Mouse (Mus musculus) C2C12 (cell line): Measurements from ENCODE around the gene Slc27a3. TPM values are rescaled to one million over a fixed set of nuclear protein-coding genes. Genes with fewer than 3 reads are reported as not detected.
"Not testable (repeated sequence)": the region's sequence is repeated elsewhere in the genome, so short reads cannot be mapped to it uniquely, and the experiment has no call there.

Experiments used
- H3K27me3 ChIP-seq: one replicate; pipeline ENCODE4 v1.6.1; 2011; ENCODE audit not compliant: control insufficient read depth, insufficient read depth, insufficient read length
- H3K36me3 ChIP-seq: one replicate; pipeline ENCODE4 v1.6.1; 2011; ENCODE audit not compliant: control insufficient read depth, insufficient read depth
- H3K4me3 ChIP-seq: one replicate; pipeline ENCODE4 v1.5.1; 2011; ENCODE audit warnings: mild to moderate bottlenecking, control low read depth; ENCODE audit not compliant: poor library complexity, insufficient read depth, severe bottlenecking
- H3K79me2 ChIP-seq: one replicate; pipeline ENCODE4 v1.6.1; 2011; ENCODE audit not compliant: control insufficient read depth, insufficient read depth
- H3K79me3 ChIP-seq: one replicate; pipeline ENCODE4 v1.6.1; 2011; ENCODE audit warnings: low read depth, control low read depth
- H3ac ChIP-seq: one replicate; pipeline ENCODE3; 2011; ENCODE audit warnings: low read depth; ENCODE audit not compliant: control insufficient read depth, insufficient read length
- CEBPB ChIP-seq: IDR thresholded peaks from one replicate; pipeline ENCODE4 v1.6.1; 2011; ENCODE audit warnings: low read depth, mild to moderate bottlenecking, control low read depth, moderate library complexity
- CTCF ChIP-seq: IDR thresholded peaks from one replicate; pipeline ENCODE4 v1.5.1; 2011; ENCODE audit not compliant: control insufficient read depth, insufficient read depth, insufficient read length
- FOSL1 ChIP-seq: IDR thresholded peaks from one replicate; pipeline ENCODE4 v1.8.0; 2011; ENCODE audit warnings: mild to moderate bottlenecking, low read length; ENCODE audit not compliant: poor library complexity, insufficient read depth, severe bottlenecking
- MAX ChIP-seq: IDR thresholded peaks from one replicate; pipeline ENCODE4 v1.6.1; 2011; ENCODE audit warnings: mild to moderate bottlenecking, control low read depth
- MYOD1 ChIP-seq: IDR thresholded peaks from one replicate; pipeline ENCODE4 v1.6.1; 2011; ENCODE audit warnings: low read depth; ENCODE audit not compliant: control insufficient read depth, insufficient read length
- MYOG ChIP-seq: IDR thresholded peaks from one replicate; pipeline ENCODE4 v1.6.1; 2011; ENCODE audit not compliant: control insufficient read depth, insufficient read length; ENCODE audit errors: extremely low read depth
- USF1 ChIP-seq: IDR thresholded peaks from one replicate; pipeline ENCODE4 v1.6.1; 2011; ENCODE audit warnings: low read depth, mild to moderate bottlenecking, control low read depth, moderate library complexity
- polyA plus RNA-seq: library from polyadenylated mRNA; unstranded; fragments of >200 nt; fragmentation: generic; extraction: Trizol; gene quantifications from one replicate; pipeline ENCODE4 v1.2.1, GENCODE M21; 2012; ENCODE audit warnings: missing spikeins

The Slc27a3 gene
- polyA plus RNA-seq, 1 experiment: 8.6 TPM

GRCm38 (mm10) chr3:90357959-90358358 is 31.8 kb downstream of the Slc27a3 start:
- Histone ChIP-seq H3K4me3 (no peak overlapping the region), H3K79me2 (no peaks in the 10 kb centered on the region), H3K79me3 (no peaks in the 10 kb centered on the region), H3K27me3 (no peaks in the 10 kb centered on the region), H3ac (no peak overlapping the region), H3K36me3 (peaks cover 70% of the 10 kb centered on the region)
- TF ChIP-seq MYOD1: no peak
- no peak for TF ChIP-seq FOSL1
- no peak for TF ChIP-seq MAX
- TF ChIP-seq MYOG: no peak
- no peak for TF ChIP-seq USF1
- no peak for TF ChIP-seq CTCF
- TF ChIP-seq CEBPB: no peak

GRCm38 (mm10) chr3:90347847-90348246 is 41.9 kb downstream of the Slc27a3 start:
- no peaks in the 10 kb centered on the region for H3K27me3 ChIP-seq
- H3K79me3 ChIP-seq: peaks cover 15% of the 10 kb centered on the region
- TF ChIP-seq CEBPB: no peak
- no peak for TF ChIP-seq MAX
- TF ChIP-seq CTCF: no peak
- no peak for TF ChIP-seq USF1
- no peak for TF ChIP-seq MYOG
- no peak for TF ChIP-seq MYOD1
- no peak for TF ChIP-seq FOSL1
- H3ac ChIP-seq: no peak overlapping the region
- H3K4me3 ChIP-seq: no peak overlapping the region
- H3K36me3 ChIP-seq: peaks cover 64% of the 10 kb centered on the region
- H3K79me2 ChIP-seq: peaks cover 39% of the 10 kb centered on the region

- H3ac ChIP-seq, H3K27me3 ChIP-seq, H3K4me3 ChIP-seq: not testable (repeated sequence)
- Histone ChIP-seq H3K79me3 (peaks cover 49% of the 10 kb centered on the region), H3K36me3 (peaks cover 25% of the 10 kb centered on the region), H3K79me2 (peaks cover 83% of the 10 kb centered on the region)
These were observed 46.9 kb downstream of the Slc27a3 start for GRCm38 (mm10) chr3:90342853-90343252.

GRCm38 (mm10) chr3:90340177-90340576 is 49.6 kb downstream of the Slc27a3 start:
- H3K79me2 ChIP-seq: peaks cover 90% of the 10 kb centered on the region
- TF ChIP-seq MYOD1 (no peak), MYOG (no peak), FOSL1 (no peak), CTCF (no peak), MAX (no peak), USF1 (no peak), CEBPB (no peak)
- H3K79me3 ChIP-seq: peaks cover 55% of the 10 kb centered on the region
- H3K27me3 ChIP-seq: no peaks in the 10 kb centered on the region
- no peak overlapping the region for H3ac ChIP-seq
- no peak overlapping the region for H3K4me3 ChIP-seq
- H3K36me3 ChIP-seq: peaks cover 14% of the 10 kb centered on the region

GRCm38 (mm10) chr3:90338190-90338589 is 51.5 kb downstream of the Slc27a3 start:
- Histone ChIP-seq H3K79me2 (peaks cover 99% of the 10 kb centered on the region), H3K79me3 (peaks cover 74% of the 10 kb centered on the region), H3ac (no peak overlapping the region), H3K27me3 (no peaks in the 10 kb centered on the region), H3K4me3 (no peak overlapping the region), H3K36me3 (peaks cover 6% of the 10 kb centered on the region)
- no peak for TF ChIP-seq CTCF
- no peak for TF ChIP-seq MAX
- no peak for TF ChIP-seq FOSL1

- H3K4me3 ChIP-seq: no peak overlapping the region
- H3K79me3 ChIP-seq: peaks cover 90% of the 10 kb centered on the region
- H3K27me3 ChIP-seq: no peaks in the 10 kb centered on the region
- peaks cover 100% of the 10 kb centered on the region for H3K79me2 ChIP-seq
- TF ChIP-seq MAX: no peak
- TF ChIP-seq MYOG: no peak
- TF ChIP-seq CEBPB: no peak
- no peak overlapping the region for H3ac ChIP-seq
- peaks cover 5% of the 10 kb centered on the region for H3K36me3 ChIP-seq
These were observed 54.2 kb downstream of the Slc27a3 start for GRCm38 (mm10) chr3:90335517-90335916.

Other genes with a start within 250 kb of the Slc27a3 start
- 4,707 TPM for gene Rps27, start 176.3 kb downstream of the Slc27a3 start, polyA plus RNA-seq
- 28.2 TPM for gene Rab13, start 176.2 kb downstream of the Slc27a3 start, polyA plus RNA-seq
- 36.1 TPM for gene Jtb, start 158.3 kb downstream of the Slc27a3 start, polyA plus RNA-seq
- gene Creb3l4, start 146.4 kb downstream of the Slc27a3 start, polyA plus RNA-seq: 0.06 TPM
- gene Slc39a1, start 141.8 kb downstream of the Slc27a3 start, polyA plus RNA-seq: 82.1 TPM
- 25.7 TPM for gene Crtc2, start 135.8 kb downstream of the Slc27a3 start, polyA plus RNA-seq
- 2.6 TPM for gene Dennd4b, start 124.8 kb downstream of the Slc27a3 start, polyA plus RNA-seq
- 14.2 TPM for gene Gatad2b, start 96.8 kb downstream of the Slc27a3 start, polyA plus RNA-seq
- gene Ints3, start 43.7 kb upstream of the Slc27a3 start, polyA plus RNA-seq: 39.3 TPM
- gene Npr1, start 75.9 kb upstream of the Slc27a3 start, polyA plus RNA-seq: 1.0 TPM
- 93.9 TPM for gene Ilf2, start 86.2 kb upstream of the Slc27a3 start, polyA plus RNA-seq
- gene Snapin, start 101.1 kb upstream of the Slc27a3 start, polyA plus RNA-seq: 18.8 TPM
- 103 TPM for gene Chtop, start 119.6 kb upstream of the Slc27a3 start, polyA plus RNA-seq
- gene S100a1, start 124.5 kb upstream of the Slc27a3 start, polyA plus RNA-seq: 96.0 TPM
- gene S100a13, start 124.5 kb upstream of the Slc27a3 start, polyA plus RNA-seq: 96.7 TPM
- gene S100a14, start 136.9 kb upstream of the Slc27a3 start, polyA plus RNA-seq: 0.96 TPM
- 49.2 TPM for gene S100a16, start 147.3 kb upstream of the Slc27a3 start, polyA plus RNA-seq
- gene S100a3, start 170.6 kb upstream of the Slc27a3 start, polyA plus RNA-seq: 22.0 TPM
- not detected for gene S100a2, start 200.3 kb upstream of the Slc27a3 start, polyA plus RNA-seq
- 1.5 TPM for gene Gm42674, start 212.0 kb upstream of the Slc27a3 start, polyA plus RNA-seq
- gene S100a4, start 213.8 kb upstream of the Slc27a3 start, polyA plus RNA-seq: 11,980 TPM
- gene S100a5, start 218.6 kb upstream of the Slc27a3 start, polyA plus RNA-seq: 0.43 TPM
- 4,076 TPM for gene S100a6, start 222.9 kb upstream of the Slc27a3 start, polyA plus RNA-seq